Mouse (Mus musculus) neural tube, embryonic 11.5 days (tissue): Measurements from ENCODE around the gene Cemip. TPM values are rescaled to one million over a fixed set of nuclear protein-coding genes. Genes with fewer than 3 reads are reported as not detected.

Source experiments
- ATAC-seq: fragments of 200-750 bp; cut with Nextera tagmentation; 2 replicates; pipeline ENCODE4 v1.8.0; 2017; ENCODE audit warnings: moderate number of reproducible peaks, mild to moderate bottlenecking, moderate TSS enrichment, moderate library complexity; ENCODE audit not compliant: insufficient read depth, low FRiP score, low TSS enrichment
- DNase-seq: peaks from one replicate; pipeline ENCODE4 v3.0.0-alpha.2; 2015; ENCODE audit warnings: low spot score
- H3K27ac ChIP-seq: fragments of 300-500 bp; sonication (generic); 2 replicates; pipeline ENCODE4 v1.5.1; 2014; ENCODE audit warnings: low read depth, mild to moderate bottlenecking, low read length
- H3K27me3 ChIP-seq: fragments of 300-500 bp; sonication (generic); 2 replicates; pipeline ENCODE4 v1.6.1; 2014; ENCODE audit warnings: mild to moderate bottlenecking, low read length, mixed read lengths; ENCODE audit not compliant: control insufficient read depth, insufficient read depth
- H3K36me3 ChIP-seq: fragments of 300-500 bp; sonication (generic); 2 replicates; pipeline ENCODE4 v1.6.1; 2014; ENCODE audit warnings: mild to moderate bottlenecking, low read length, moderate library complexity, mixed read lengths; ENCODE audit not compliant: control insufficient read depth, insufficient read depth
- H3K4me1 ChIP-seq: fragments of 300-500 bp; sonication (generic); 2 replicates; pipeline ENCODE4 v1.6.1; 2014; ENCODE audit warnings: low read length, mixed read lengths; ENCODE audit not compliant: control insufficient read depth, insufficient read depth
- H3K4me2 ChIP-seq: fragments of 300-500 bp; sonication (generic); 2 replicates; pipeline ENCODE4 v1.6.1; 2014; ENCODE audit warnings: low read depth, mild to moderate bottlenecking, moderate library complexity
- H3K4me3 ChIP-seq: fragments of 300-500 bp; sonication (generic); 2 replicates; pipeline ENCODE4 v1.5.1; 2014; ENCODE audit warnings: low read depth, low read length
- H3K9ac ChIP-seq: fragments of 300-500 bp; sonication (generic); 2 replicates; pipeline ENCODE4 v1.6.1; 2014; ENCODE audit warnings: mild to moderate bottlenecking, low read length
- H3K9me3 ChIP-seq: fragments of 300-500 bp; sonication (generic); 2 replicates; pipeline ENCODE4 v1.6.1; 2016; ENCODE audit warnings: low read length; ENCODE audit not compliant: control insufficient read depth
- WGBS: fragments of 180-500 bp; shearing (Covaris S2); extraction: QIAGEN DNeasy Blood & Tissue Kit; methylation state at CpG from one replicate; pipeline ENCODE4 v1.1.7; 2014; 5-methylcytosine and 5-hydroxymethylcytosine counted together
- polyA plus RNA-seq: library from polyadenylated mRNA; unstranded; fragments of >200 nt; fragmentation: Nextera tagmentation; extraction: Ambion mirVana; gene quantifications from 2 replicates; pipeline ENCODE4 v1.2.1, GENCODE M21; 2014

Cemip gene
- polyA plus RNA-seq, 1 experiment from 2014 or later: 0.11 TPM

DNA sequence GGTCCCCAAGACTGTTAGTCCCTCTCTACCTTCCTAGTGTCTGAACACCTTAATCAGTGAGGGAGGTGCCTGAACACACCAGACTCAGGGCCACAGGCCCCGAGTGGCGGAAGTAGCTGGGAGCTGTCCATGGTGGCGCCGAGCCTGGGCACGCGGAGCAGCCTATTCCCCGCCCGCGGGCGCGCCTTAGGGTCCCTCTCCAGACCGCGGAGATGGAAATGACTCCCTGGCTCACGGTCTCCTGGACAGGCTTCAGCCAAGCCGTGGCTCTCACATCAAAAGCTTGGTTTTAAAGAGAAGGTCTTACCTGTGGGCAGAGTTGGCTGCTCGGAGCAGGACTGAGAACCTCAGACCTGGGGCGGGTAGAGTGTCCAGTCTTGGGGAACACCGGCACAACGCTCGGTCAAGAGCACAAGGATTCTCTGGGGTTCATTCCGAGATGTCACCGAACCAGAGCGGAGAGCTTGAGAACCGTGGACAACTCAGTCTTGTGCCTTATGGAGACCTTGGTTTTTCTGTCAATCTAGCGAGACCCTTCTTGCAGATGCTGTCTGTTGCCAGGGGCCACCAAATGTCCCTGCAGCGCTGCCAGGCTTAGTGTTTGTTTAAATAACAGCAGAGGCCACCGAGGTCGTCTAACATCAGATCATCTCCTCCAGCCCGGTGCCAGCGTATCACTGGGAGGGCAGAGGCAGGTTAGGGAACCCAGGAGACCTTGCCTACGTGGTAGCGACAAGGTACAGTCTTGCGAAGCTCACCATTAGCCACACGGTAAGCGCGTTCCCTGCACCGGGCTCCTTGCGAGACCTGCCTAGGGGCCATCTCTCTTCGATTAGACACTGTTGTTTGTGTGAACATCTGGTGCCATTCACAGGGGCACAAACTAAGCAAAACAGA, 1.0 kb downstream of the Cemip start:
- H3K9ac ChIP-seq: no peak overlapping the region

DNA sequence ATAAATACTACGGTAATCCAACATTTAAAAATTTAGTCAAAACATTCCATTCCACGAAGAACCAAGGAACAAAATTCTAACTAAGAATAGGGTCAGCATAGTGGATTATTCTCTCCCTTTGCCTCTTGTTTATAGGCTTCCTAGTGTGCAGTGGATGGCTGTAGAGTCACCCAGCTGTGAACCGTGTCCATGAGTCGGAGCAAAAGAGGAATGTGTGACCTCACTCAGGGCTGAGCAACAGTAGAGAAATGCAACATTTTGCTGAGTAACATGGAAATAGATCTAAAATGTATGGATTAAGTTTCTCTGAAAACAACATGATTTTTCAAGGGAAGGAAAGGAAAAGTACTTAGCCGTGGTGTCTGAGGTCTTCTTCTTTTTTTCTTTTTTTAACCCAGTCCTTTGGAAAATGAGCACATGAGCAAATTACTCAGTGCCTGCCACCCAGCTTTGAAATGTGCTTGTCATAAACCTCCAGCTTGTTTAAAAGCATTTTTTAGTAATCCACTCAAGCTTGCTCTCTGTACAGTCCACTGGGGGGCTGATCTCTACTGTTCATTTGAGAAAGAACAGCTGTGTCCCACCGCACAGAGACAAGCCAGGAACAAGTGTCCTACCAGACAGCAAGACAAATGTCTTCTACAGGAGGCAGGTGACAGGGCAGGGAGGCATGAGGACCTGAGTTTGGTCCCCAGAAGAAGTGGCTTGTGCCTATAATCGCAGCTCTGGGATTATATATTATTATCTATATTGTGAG, 8.9 kb downstream of the Cemip start:
- no peak for ATAC-seq
- 73% methylated on average over 7 of the region's 7 CpGs for WGBS
- no peak for DNase-seq

More for the DNA sequence above, 1.0 kb downstream of the Cemip start:
- Histone ChIP-seq H3K27me3 (peaks cover 17% of the 10 kb centered on the region), H3K27ac (no peak overlapping the region), H3K4me2 (peak overlapping the region; percentile 70), H3K4me3 (peak overlapping the region; percentile 15; the same call in 1 of the 2 replicates), H3K36me3 (no peaks in the 10 kb centered on the region), H3K4me1 (peaks cover 5% of the 10 kb centered on the region), H3K9me3 (no peaks in the 10 kb centered on the region)
- ATAC-seq: no peak
- 5% methylated on average over 39 of the region's 39 CpGs for WGBS
- peak; percentile 67 for DNase-seq

DNA sequence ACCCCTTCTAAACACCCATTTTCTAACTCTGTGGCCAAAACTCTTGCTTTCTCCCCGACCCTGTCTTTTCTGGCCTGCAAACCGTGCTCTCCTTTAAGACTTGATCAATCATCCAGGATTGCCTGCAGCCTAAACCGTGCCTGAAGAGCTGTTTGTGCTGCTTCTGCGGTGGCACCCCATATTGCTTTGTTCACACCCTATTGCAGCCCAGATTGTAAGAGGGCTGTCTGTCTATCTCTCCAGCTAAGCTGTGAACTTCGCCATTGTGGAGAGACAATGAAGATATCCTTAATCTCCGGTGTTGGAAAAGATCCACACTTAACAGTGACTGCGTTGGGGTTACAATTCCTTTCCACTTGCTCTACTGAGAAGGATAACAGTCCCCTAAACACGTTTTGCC, 12.0 kb downstream of the Cemip start:
- H3K27ac ChIP-seq: no peak overlapping the region
- no peaks in the 10 kb centered on the region for H3K36me3 ChIP-seq
- no peaks in the 10 kb centered on the region for H3K4me1 ChIP-seq
- no peak for DNase-seq
- no peak overlapping the region for H3K9ac ChIP-seq
- ATAC-seq: no peak
- no peak overlapping the region for H3K4me2 ChIP-seq
- H3K4me3 ChIP-seq: no peak overlapping the region
- H3K27me3 ChIP-seq: no peaks in the 10 kb centered on the region
- WGBS: 73% methylated on average over 8 of the region's 8 CpGs
- no peaks in the 10 kb centered on the region for H3K9me3 ChIP-seq

More for the DNA sequence above, 8.9 kb downstream of the Cemip start:
- Histone ChIP-seq H3K4me2 (no peak overlapping the region), H3K9me3 (no peaks in the 10 kb centered on the region), H3K27me3 (no peaks in the 10 kb centered on the region), H3K27ac (no peak overlapping the region), H3K36me3 (no peaks in the 10 kb centered on the region), H3K9ac (no peak overlapping the region), H3K4me1 (no peaks in the 10 kb centered on the region), H3K4me3 (no peak overlapping the region)

DNA sequence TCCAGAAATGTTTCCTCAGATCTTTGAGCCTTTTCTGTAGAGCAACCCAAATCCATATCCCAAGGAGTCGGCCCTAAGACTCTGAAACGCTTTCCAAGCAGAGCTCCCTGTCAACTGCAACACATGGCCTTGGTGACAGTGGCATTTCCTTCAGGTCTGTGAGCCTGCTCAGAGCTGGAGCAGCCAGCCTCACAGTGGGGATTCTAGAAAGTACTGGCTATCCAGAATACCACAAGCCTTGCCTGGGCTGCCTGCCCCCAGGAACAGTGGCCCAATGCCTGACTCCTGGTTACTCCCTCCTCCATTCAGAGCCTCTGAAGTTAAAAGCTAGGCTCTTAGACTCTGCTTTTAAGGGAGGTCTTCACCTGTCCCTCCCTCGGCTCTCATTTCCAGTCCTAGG, 12.4 kb downstream of the Cemip start:
- ATAC-seq: no peak
- Histone ChIP-seq H3K27me3 (no peaks in the 10 kb centered on the region), H3K36me3 (no peaks in the 10 kb centered on the region), H3K4me1 (no peaks in the 10 kb centered on the region), H3K27ac (no peak overlapping the region), H3K9me3 (no peaks in the 10 kb centered on the region), H3K9ac (no peak overlapping the region), H3K4me2 (no peak overlapping the region), H3K4me3 (no peak overlapping the region)
- 82% methylated on average over 3 of the region's 3 CpGs for WGBS
- no peak for DNase-seq

DNA sequence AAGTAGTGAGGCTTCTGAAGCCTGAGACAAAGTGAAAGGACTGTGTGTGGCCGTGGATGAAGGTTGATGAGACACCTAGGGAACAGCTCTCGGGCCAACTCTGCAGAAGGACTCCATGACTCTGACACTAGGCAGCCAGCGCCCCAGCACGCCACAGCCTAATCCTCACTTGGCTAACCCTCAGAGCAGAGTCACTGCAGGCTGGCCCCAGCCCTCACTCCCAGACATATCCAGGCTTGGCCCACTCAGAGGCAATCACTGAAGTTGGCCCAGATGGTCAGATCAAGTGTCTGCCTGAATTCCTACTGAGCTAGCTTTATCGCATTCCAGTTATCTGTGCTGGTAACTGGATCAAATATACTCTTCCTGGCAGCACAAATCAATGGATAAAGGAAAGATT, 17.4 kb downstream of the Cemip start:
- Histone ChIP-seq H3K36me3 (no peaks in the 10 kb centered on the region), H3K4me1 (no peaks in the 10 kb centered on the region), H3K27me3 (no peaks in the 10 kb centered on the region), H3K4me2 (no peak overlapping the region), H3K9me3 (no peaks in the 10 kb centered on the region), H3K9ac (no peak overlapping the region), H3K27ac (no peak overlapping the region), H3K4me3 (no peak overlapping the region)
- DNase-seq: no peak
- 89% methylated on average over 5 of the region's 5 CpGs for WGBS
- ATAC-seq: no peak

DNA sequence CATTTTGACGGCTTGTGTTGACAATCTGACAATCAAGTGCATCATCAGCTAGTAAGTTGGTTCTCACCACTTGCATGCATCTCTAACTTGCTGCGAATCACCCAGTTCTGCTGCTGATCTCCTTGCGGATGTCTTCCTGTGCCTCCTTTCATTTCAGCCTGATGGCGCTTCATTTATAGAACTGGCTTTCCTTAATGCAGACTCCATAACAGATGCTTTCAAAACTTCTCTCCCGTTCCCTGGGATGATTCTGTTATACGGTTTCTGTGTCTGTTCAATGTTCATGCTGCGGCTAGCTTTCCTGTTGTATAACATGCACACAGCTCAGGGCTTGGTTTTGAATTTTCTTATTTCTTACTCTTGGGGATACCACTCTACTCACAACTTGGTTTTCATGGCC, 26.5 kb downstream of the Cemip start:
- Histone ChIP-seq H3K27ac (no peak overlapping the region), H3K4me2 (no peak overlapping the region), H3K9me3 (no peaks in the 10 kb centered on the region), H3K4me1 (no peaks in the 10 kb centered on the region), H3K4me3 (no peak overlapping the region), H3K27me3 (no peaks in the 10 kb centered on the region), H3K36me3 (no peaks in the 10 kb centered on the region), H3K9ac (no peak overlapping the region)
- ATAC-seq (no peak), DNase-seq (no peak)
- WGBS: 90% methylated on average over 7 of the region's 7 CpGs

DNA sequence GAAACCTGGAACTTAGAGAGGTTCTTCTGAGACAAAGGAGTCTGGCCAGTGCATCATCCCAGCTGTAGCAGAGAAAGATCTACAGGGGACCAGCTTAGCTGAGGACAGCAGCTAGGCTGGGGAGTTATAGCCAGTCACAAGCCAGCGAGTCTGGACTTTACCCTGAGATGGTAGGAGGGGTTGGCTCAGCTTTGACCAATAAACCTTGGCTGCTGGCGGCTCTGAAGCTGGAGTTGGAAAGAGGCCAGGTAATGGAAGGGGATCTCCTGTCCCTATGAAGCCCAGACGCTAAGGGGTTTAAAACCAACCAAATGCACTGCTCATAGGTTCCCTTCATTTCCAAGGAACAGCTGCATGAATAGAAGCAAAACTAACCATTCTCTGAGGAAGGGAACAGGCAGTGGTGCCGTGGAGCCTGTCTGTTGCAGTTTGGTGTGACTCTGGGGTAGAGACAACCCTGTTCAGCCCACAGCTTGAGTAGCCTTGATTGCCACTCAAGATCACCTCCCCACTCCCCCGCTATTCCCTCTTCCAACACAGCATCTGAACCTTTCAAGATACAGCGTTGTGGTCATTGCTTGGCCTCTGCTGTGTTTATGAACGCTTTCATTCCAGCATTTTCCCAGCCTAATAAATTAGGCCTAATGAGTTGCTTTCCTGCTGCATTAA, 30.2 kb downstream of the Cemip start:
- Histone ChIP-seq H3K4me1 (no peaks in the 10 kb centered on the region), H3K36me3 (no peaks in the 10 kb centered on the region), H3K27me3 (no peaks in the 10 kb centered on the region), H3K4me3 (no peak overlapping the region), H3K4me2 (no peak overlapping the region), H3K9me3 (no peaks in the 10 kb centered on the region), H3K9ac (no peak overlapping the region), H3K27ac (no peak overlapping the region)
- WGBS: 84% methylated on average over 7 of the region's 7 CpGs
- DNase-seq: no peak
- no peak for ATAC-seq

DNA sequence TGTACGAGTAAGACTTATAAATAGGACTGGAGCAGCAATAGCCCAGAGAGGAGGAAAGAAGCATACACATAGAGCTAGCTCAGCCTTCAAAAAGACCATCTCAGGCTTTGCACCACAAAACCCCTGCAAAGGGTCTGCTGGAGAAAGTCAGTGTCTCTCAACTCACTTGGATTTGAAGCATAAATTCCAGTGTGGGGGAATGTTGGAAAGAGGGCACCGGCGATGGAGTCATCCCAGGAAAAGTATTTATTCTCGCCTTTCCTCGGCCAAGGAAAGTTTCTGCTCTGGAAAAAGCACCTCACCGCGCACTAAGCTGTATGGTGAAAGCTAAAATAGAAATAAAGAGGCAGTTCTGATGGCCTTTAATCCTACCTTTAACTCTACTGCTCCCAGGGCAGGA, 32.4 kb downstream of the Cemip start:
- 92% methylated on average over 7 of the region's 7 CpGs for WGBS
- H3K27ac ChIP-seq: no peak overlapping the region
- no peak overlapping the region for H3K4me3 ChIP-seq
- ATAC-seq (no peak), DNase-seq (no peak)
- no peak overlapping the region for H3K4me2 ChIP-seq
- no peaks in the 10 kb centered on the region for H3K9me3 ChIP-seq
- H3K4me1 ChIP-seq: no peaks in the 10 kb centered on the region
- no peaks in the 10 kb centered on the region for H3K36me3 ChIP-seq
- H3K9ac ChIP-seq: no peak overlapping the region
- no peaks in the 10 kb centered on the region for H3K27me3 ChIP-seq
